Mouse (Mus musculus) layer of hippocampus, adult 9-10 months (tissue): ENCODE results near the gene Alg5.
"Not testable (repeated sequence)": the region's sequence is repeated elsewhere in the genome, so short reads cannot be mapped to it uniquely, and the experiment has no call there.

Source experiments
- DNase-seq: peaks from one replicate; pipeline ENCODE4 v3.0.0; 2022; ENCODE audit warnings: low spot score

Gene Alg5

DNA sequence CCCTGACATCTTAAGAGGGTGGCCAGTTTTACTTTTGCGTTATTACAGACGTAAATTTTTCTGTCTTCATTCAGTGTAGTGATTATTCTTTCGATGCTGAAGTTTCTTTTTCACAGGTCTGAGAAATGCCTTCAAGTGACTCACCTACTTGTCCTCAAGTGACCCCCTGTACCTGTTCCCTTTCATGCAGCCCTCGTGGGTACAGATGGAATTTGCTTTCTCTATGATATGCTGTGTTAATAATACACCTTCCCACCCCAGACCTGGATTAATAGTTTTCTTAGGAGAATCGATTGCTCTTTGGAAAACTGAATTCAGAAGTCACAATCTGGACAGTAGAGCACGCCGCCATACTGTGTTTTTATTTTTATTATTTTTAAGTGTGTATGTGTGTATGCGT lies 2.0 kb downstream of the Alg5 start:
- DNase-seq, result no peak

DNA sequence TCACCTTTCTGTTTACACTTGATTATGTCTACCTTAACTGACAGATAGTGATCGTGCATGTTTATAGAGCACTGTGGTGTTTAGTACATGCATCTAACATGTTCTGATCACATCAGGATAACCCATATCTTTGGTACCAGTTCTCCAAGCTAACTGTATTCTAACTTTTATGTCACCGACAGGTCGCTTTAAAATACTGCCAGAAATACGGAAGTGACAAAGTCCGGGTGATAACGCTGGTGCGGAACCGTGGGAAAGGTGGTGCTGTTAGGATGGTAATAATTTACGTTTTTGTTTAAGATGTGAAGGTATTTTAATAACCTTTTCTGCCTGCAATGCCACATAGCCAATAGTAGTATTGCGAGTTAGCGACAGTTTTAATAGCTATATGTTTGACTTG lies 6.6 kb downstream of the Alg5 start:
- DNase-seq, result no peak

DNA sequence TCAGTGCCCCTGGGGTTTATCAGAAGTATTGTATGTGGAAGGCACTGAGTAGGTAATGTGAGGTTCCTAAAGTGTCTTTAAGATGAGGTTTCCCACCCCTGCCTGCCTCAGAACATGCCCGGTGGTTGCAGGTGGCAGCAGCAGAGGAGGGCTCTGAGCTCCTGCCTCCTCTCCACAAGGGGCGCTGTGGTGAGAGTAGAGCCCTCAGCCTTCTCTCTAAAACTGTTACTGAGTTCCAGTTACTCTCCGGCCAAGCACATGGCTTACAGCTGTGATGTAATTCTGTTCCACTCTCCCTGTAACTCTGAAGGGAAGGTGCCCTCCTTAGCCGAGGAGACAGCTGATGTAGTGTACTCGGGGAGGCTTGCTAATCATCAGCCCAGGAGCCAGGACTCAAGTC lies 10.5 kb downstream of the Alg5 start:
- no peak for DNase-seq

DNA sequence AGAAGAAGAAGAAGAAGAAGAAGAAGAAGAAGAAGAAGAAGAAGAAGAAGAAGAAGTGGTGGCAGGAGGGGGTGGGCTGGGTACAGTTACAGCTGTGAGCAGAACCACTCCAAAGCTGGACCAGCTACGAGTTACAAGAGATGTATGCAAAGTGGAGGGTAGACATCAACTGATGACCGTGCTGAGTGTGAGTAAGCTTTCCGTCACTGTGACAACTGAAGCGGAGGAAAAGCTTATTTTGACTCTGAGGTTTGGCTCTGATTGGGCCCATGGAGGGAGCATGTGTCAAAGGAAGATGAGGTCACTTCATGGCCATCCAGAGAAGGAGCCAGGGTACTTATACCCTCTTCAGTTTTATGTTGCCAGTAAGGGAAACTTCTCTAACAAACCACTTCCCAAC lies 18.1 kb downstream of the Alg5 start:
- no peak for DNase-seq

DNA sequence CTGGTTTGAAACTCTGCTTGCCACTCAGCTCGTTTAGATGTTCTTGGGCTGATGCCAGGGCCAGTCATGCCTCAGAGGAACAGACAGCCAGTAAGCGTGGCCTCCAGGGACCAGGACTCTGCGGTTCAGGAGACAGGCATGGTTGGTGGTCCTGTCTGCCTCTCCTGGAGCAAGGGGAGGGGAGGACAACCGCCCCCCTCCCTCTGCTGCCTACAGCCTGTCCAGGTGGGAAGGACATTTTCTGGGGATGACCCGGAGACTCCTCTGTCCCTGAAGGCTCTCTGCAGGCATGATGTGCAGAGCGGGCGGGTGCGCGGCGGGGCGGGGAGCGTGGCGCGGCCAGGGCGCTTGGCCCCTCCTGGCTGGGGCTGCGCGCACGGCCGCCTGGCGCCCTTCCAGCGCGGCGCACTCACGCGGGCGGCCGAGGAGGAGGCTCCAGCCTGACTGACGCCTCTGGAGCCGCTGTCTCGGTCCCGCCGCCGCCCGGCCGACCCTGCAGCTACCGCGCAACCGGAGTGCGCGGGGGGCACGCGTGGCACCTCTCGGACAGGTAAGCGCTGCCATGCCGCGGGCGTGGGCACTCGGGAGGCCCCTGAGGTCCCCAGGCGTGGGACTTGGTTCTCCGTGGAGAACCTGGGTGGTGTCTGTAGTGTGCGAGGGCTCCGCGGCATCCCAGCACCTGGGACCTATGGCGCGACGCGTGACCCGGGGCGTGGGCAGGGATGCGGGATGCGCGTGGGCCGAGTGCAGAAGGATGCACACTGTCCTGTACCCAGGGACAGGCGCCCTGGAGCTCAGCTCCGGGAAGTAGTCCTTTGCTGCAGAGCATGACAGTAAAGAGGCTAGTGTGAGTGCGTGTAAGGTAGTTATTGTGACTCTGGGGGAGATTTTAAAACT lies 20.1 kb downstream of the Alg5 start, which contains the start of gene Smad9:
Smad9 (plus strand) TSS at position 438 of the 897 bp plus-strand sequence.
- DNase-seq, result no peak

DNA sequence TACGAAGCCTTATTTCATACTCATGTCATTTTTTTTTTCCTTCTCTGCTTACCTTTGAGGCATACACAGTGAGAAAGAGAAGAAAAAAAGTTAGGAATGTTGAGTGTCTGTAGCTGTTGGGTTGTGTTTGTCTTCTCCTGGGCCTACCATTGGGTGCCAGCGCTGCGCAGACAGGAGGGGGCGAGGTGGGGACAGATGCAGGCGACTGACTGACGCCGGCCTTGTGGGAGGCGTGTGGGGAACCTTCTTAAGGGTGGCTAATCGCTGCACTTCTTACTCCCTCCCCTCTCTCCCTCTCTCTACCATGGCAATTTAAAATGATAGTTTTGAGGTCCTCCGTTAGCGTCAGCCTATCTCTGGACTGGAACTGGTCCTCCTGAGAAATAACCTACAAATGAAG lies 20.7 kb downstream of the Alg5 start:
- DNase-seq, result no peak

DNA sequence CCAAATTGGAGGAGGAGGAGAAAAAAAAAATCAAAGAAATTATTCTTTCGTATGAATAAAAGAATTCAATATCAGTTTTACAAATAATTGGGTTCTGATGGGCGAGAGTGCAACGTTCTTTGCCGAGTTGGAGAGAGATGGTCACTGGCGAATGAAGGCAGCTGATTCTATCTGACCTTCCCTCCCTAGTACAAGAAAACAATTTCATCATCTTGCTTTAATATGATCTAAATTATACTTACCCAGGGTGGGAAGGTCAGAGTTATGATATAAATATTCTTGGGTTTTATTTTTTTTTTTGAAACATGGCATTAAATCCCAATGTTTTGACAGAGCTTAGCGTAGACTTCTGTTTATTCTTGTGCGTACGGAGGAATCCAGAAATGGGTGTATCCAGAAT lies 22.1 kb downstream of the Alg5 start:
- no peak for DNase-seq

DNA sequence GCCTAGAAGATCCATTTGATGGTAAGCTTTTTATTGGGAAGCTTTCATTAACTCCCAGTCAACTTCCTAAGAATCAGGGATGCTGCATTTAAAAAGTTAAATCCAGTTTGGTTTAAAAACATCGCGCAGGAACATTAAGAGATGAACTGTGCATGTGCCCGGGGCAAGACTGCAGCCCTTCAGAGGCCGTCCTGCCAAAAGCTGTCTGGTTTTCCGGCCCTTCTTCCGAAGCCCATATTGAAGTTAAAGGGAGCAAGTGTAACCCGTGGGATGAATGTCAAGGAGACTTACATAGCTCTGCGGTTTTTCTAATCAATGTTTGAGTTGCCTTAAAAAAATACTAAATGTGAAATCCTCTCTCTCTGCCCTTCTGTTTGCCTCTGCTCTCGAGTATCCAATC lies 23.9 kb downstream of the Alg5 start:
- no peak for DNase-seq

DNA sequence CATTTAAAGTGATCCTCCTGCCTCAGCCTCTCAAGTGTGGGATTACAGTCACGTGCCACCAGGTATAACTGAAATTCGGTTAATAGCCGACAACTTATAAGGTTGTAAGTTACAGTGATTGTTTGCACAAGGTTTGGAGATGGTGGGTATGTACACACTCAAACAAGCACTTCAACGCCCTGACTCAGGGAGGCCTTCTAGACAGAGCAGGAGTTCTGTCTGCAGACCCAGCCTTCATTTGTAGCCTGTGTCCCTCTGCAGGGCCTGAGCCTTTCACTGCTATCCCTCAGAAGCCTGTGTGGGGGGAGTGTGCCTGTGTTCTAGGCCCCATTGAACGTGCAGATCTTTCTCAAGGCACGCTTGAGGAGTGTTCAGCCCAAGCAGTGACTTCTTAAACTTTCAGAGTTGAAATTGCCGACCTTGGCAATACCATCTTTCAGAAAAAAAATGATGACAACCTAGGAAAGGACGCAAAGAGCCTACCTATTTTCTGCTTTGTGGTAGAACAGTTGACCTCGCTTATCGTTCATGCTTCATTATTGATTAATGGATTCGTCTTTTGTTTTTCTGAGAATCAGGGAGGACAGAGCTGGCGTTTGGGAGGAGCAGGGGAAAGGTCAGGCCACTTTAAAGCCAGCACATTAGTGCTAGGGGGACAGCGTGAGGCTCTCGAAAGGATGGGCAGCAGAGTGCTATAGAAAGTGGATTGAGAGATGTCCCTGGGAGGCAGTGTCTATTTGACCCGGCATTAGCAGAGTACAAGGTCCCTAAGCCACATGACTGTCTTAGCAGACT lies 25.2 kb downstream of the Alg5 start:
- no peak for DNase-seq

DNA sequence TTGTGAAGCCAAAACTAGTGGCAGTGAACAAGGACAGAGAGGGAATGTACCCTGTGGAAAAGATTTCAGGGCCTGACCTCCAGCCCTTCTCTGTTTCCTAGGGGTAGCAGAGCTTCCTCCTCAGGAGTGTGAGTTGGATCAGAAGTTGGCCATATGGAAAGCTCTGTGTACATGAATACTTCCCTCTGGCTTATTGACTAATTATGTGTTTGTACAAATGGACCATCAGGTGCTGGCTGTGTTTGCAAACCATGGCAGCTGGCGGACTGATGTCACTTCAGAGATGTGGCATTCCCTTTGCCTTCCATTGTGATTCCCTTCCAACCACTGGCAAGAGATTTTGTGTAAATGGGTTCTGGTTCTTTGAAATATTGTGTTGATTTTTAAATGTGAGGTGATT lies 25.9 kb downstream of the Alg5 start:
- DNase-seq, result no peak

DNA sequence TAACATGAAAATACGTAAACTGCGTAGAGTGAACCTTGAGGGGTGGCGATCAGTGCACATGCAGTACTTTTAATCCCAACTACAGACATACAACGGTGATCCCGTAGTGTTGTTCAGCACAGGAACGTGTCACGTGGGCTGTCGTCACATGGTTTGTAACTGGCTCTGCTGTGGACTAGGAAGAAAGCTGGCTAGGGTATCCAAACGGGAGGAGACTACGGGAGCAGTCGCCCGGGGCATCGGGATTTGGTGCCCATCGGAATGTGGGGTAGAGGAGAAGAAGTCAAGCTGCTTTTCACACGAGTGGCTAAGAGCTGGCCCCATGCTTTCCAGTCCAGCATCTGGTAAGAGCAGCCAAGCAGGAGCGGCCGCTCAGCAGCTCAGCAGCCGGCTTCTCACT lies 29.1 kb downstream of the Alg5 start:
- DNase-seq, result no peak

DNA sequence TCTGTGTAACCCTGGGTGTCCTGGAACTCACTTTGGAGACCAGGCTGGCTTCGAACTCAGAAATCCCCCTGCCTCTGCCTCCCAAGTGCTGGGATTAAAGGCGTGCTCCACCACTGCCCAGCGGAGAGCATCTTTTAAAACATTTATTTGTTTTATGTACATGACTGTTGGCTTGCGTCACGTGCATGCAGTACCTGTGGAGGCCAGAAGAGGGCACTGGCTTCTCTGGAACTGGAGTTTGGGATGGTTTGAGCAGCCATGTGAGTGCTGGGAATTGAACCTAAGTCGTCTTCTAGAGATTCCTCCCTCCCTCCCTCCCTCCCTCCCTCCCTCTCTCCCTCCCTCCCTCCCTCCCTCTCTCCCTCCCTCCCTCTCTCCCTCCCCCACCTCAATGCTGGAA lies 30.2 kb downstream of the Alg5 start:
- DNase-seq, result not testable (repeated sequence)

DNA sequence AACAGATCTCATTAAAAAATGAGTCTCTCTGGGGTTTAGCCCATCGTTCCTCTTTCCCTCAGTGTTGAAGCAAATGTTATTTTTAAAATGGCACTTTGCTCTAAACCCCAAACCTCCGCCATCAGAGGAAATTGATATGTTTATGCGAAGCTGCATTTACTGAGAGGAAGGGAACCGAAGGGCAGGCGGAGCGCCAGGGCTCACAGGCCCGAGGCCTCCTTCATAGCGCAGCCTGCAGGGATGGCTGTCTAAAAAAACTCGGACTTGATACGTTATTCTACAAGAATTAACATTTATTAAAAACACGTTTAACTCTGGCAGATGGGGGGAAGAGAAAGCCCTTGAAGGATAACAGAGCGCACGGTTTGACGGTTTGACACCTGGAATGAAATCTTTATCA lies 30.7 kb downstream of the Alg5 start:
- DNase-seq, result no peak

DNA sequence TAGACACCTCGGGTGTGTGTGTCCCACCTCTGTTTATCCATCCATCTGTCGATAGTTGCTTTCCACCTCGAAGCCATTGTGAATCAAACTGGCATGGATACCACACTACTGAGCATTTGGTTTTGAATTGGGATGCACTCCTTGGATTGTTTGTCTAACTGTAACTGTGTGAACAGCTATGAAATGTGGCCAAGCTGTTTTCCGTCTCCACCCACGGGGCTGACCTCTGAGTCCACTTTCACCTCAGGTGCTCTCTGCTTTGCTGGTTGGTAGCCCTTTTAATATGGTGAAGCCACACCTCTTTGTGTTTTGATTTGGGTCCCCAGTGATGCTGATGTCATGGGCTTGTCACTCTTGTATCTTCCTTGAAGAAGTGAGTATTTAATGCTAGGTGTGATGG lies 31.5 kb downstream of the Alg5 start:
- DNase-seq, result no peak

DNA sequence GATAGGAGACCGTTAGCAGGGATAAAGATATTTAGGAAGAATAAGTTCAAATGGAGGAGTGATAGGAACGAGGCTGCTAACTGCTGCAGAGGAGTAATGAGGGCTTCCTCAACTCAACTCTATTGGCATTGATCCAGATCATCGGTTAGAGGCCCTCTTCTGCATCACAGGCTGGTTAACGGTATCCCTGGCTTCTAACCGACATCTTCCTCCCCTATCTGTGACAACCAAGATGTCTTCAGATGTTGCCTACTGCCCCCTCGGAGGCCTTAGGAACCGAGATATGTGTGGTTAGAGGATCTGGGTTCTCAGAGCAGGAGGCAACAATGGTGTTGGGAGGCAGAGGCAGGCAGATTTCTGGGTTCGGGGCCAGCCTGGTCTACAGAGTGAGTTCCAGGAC lies 33.3 kb downstream of the Alg5 start:
- DNase-seq, result no peak

DNA sequence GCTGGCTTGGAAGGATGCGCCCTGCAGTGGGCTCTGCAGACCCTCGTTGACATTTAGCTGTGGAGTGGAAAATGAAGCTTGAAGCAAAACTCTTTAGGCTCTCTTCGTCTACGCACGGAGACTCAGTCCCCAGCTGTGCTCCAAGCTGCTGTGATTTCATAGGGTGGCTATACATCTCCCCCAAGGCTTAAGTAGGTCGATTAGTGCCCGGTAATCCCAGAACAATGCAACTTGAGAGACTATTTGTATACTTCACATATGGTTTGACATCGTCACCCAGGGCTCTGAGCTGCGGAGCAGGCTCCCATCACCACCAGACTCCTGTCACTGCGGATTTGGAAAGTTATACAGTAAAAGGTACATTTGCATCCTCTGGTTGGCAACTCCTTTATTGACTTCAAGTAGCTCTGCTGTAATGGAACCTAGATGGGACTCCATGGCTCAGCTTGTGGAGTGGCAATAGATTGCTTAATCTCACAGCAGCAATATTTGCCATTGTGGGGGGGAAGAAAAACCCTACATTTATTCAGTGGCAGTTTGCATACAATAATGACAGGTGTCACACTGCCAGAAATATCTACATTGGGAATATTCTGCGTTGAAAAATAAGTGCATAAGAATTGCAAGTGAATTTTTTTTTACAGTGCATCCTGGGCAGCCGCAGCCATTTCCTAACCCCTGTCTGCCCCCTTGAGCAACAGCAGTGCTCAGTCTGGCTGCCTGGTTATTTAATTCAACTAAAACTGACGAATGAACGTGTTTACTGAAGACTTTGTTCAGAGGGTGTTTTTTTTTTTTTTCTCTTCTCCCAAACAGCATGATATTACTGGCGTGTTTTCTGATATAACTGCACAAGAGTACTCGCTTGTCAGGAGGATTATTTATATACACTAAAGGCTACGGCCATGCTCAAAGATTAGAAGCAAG lies 34.3 kb downstream of the Alg5 start:
- DNase-seq, result no peak

DNA sequence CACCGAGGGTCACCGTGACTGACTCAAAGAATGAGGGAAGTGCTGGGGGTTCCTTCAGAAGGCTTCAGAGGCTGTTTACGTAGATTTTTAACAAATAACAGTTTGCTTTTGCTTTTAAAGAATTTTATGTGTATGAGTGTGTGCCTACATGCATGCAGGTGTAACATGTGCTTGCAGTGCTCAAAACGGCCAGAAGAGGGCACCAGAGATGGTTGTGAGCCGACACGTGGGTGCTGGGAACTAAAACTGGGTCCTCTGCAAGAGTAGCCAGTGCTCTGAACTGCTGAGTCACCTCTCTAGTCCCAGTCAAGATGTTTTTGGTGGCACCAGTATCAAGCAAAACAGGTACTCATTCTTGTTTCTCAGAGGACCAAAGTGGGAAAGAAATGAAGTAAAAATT lies 38.3 kb downstream of the Alg5 start:
- no peak for DNase-seq

DNA sequence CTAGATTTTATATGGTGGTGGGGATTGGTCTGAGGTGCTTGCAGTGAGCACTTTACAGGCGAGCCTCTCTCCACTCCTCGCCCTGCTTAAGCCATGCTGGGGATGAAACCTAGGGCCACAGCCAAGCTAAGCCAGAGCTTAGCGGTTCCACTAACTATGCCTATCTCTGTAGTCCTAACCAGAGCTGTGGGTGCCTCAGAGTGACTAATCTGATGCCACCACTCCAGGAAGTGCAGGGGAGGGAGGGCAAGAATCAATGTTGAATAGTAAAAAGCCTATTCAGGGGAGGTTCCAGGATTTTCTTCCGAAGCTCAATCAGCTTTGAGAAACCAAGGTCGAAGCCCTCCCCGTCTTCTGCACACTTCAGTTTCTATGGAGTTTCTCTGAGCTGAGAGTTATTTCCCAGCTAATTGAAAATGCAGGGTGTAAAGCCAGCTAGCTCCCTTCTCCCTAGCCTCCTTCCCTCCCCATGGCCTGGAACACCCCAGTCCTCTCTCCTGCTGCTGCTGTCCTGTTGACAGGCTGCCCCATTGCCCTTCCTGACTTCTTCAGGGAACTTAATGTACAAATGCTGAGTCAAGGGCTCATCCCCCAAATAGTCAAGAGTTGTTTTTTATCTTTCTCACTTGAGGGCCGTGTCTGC lies 40.8 kb downstream of the Alg5 start:
- DNase-seq, result no peak

DNA sequence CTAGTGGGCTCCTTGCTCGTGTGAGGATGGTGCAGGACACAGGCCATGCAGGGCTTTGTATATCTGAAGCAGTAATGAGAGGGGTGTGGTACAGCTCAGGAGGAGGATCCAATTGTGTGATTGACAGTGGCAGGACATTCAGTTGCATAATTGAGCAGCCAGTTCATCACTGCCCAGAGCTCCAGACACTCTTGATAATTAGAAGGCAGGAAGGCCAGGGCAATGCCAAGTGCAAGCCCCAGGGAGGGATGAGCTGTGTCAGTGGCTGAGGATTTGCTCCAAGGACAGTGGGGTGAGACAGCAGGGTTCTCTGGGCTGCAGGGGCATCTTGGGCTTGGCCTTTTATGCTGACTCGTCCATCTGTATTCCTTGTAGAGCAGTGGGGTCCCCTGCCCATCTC lies 55.3 kb downstream of the Alg5 start:
- no peak for DNase-seq

DNA sequence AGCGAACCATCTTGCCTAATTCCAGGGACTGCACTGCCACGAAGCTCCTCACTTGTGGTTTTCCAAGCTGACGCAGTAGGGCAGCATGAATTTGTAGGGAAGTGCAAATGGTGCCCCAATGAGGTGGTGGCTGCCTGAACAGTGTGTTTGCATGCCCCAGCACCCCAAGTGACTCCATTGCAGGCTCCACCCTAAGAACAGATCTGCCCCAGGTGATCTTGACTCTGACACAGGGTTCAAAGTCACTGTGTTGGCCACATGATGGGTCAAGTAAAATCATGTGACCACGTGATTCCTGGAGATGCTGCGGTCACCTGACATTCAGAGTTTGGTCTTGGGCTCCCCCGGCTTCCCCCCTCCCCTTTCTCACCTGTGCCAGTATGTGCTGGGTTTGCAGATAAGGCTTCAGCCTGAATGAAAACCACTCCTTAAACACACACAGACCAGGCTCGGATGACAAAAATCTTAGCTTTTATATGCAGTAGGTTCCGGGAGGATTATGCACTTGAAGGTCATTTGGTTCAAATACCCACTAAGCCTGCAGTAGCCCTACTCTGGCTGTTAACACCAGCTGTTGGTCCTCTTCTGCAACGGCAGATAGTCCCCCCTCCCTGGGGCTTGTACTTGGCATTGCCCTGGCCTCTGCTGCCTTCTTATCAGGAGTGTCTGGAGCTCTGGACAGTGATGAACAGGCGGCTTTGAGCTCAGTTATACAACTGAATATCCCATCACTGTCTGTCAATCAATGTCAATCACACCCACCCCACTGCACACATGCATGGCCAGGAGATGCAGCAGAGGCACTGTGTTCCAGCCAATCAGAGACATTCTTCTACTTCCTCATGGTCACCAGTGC lies 56.7 kb downstream of the Alg5 start:
- DNase-seq, result no peak

DNA sequence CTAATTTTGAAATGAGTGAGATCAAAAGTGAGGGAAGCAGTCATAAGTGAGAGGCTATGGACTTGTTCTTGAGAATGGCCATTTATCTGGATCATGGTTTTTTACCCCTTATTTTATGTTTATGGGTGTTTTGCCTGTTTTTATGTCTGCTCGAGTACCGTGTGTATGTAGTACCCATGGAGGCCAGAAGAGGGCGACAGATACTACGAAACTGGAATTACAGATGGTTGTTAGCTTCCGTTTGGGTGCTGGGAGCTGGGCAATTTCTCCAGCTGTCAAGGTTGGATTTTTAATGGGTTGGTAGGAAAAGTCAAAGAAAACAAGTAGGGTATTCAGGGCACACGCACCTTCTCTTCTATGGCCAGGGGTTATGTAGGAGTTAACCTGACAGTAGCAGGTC lies 58.4 kb downstream of the Alg5 start:
- DNase-seq, result no peak
